Mouse (Mus musculus) liver, postnatal 0 days (tissue): ENCODE results near the gene Ccr1.

ENCODE experiments used
- CTCF ChIP-seq: sonication (generic); IDR thresholded peaks from 2 replicates; pipeline ENCODE4 v1.5.1; 2016; ENCODE audit warnings: antibody characterized with exemption, low read depth
- EP300 ChIP-seq: IDR thresholded peaks from 2 replicates; pipeline ENCODE4 v1.6.1; 2016; ENCODE audit warnings: antibody characterized with exemption, low read depth, mild to moderate bottlenecking

GRCm38 (mm10) chr9:123923146-123923991 is 45.1 kb downstream of the Ccr1 start:
- TF ChIP-seq EP300: no peak
- TF ChIP-seq CTCF: no peak
